Mouse (Mus musculus) liver, embryonic 11.5 days (tissue): ENCODE measurements around the gene Pou2af1. TPM values are rescaled to one million over a fixed set of nuclear protein-coding genes. Genes with fewer than 3 reads are reported as not detected.
A peak's percentile ranks its signal among the peaks of the same experiment; 100 is the strongest.

Experiments
- ATAC-seq: fragments of 200-750 bp; cut with Nextera tagmentation; replicated peaks from 2 replicates; pipeline ENCODE4 v1.8.0; 2017; ENCODE audit warnings: moderate number of reproducible peaks, mild to moderate bottlenecking, moderate TSS enrichment, moderate library complexity; ENCODE audit not compliant: low FRiP score
- DNase-seq: peaks from one replicate; pipeline ENCODE4 v3.0.0-alpha.2; 2017; ENCODE audit warnings: low spot score
- H3K27ac ChIP-seq: fragments of 300-500 bp; sonication (generic); 2 replicates; pipeline ENCODE4 v1.5.1; 2014; ENCODE audit warnings: mild to moderate bottlenecking, low read depth, low read length, control low read depth
- H3K27me3 ChIP-seq: fragments of 300-500 bp; sonication (generic); replicated peaks from 2 replicates; pipeline ENCODE4 v1.6.1; 2014; ENCODE audit warnings: low read length, mixed read lengths; ENCODE audit not compliant: control insufficient read depth, insufficient read depth
- H3K36me3 ChIP-seq: fragments of 300-500 bp; sonication (generic); 2 replicates; pipeline ENCODE4 v1.6.1; 2014; ENCODE audit warnings: mild to moderate bottlenecking, low read length, moderate library complexity, mixed read lengths; ENCODE audit not compliant: control insufficient read depth, insufficient read depth
- H3K4me1 ChIP-seq: fragments of 300-500 bp; sonication (generic); replicated peaks from 2 replicates; pipeline ENCODE4 v1.6.1; 2014; ENCODE audit warnings: low read length, mixed read lengths; ENCODE audit not compliant: control insufficient read depth, insufficient read depth
- H3K4me2 ChIP-seq: fragments of 300-500 bp; sonication (generic); 2 replicates; pipeline ENCODE4 v1.6.1; 2014; ENCODE audit warnings: mild to moderate bottlenecking, control low read depth, moderate library complexity
- H3K4me3 ChIP-seq: fragments of 300-500 bp; sonication (generic); 2 replicates; pipeline ENCODE4 v1.5.1; 2014; ENCODE audit warnings: low read depth, low read length, control low read depth
- H3K9ac ChIP-seq: fragments of 300-500 bp; sonication (generic); 2 replicates; pipeline ENCODE4 v1.6.1; 2014; ENCODE audit warnings: low read depth, low read length, control low read depth
- H3K9me3 ChIP-seq: fragments of 300-500 bp; sonication (generic); 2 replicates; pipeline ENCODE4 v1.6.1; 2016; ENCODE audit warnings: low read length, inconsistent platforms, mixed read lengths; ENCODE audit not compliant: control insufficient read depth
- WGBS: fragments of 180-500 bp; shearing (Covaris S2); extraction: QIAGEN DNeasy Blood & Tissue Kit; methylation state at CpG from one replicate; pipeline ENCODE4 v1.1.7; 2014; 5-methylcytosine and 5-hydroxymethylcytosine counted together
- polyA plus RNA-seq: library from polyadenylated mRNA; unstranded; fragments of >200 nt; fragmentation: Nextera tagmentation; extraction: Ambion mirVana; gene quantifications from 2 replicates; pipeline ENCODE4 v1.2.1, GENCODE M21; 2014

Gene Pou2af1
- polyA plus RNA-seq, 1 experiment from 2014 or later = 0.12 TPM

- Histone ChIP-seq H3K4me2 (no peak overlapping the region), H3K9me3 (no peaks in the 10 kb centered on the region), H3K4me1 (no peaks in the 10 kb centered on the region), H3K27ac (no peak overlapping the region), H3K4me3 (no peak overlapping the region), H3K27me3 (no peaks in the 10 kb centered on the region), H3K36me3 (no peaks in the 10 kb centered on the region), H3K9ac (no peak overlapping the region)
- DNase-seq (no peak), ATAC-seq (no peak)
- 63% methylated on average over 4 of the region's 4 CpGs for WGBS
These were observed 43.4 kb downstream of the Pou2af1 start for GRCm38 (mm10) chr9:51256780-51257502.

GRCm38 (mm10) chr9:51258426-51258825, 44.9 kb downstream of the Pou2af1 start:
- H3K4me1 ChIP-seq = no peaks in the 10 kb centered on the region
- no peak for DNase-seq
- no peak for ATAC-seq
- no peak overlapping the region for H3K4me3 ChIP-seq
- WGBS = 82% methylated on average over 5 of the region's 5 CpGs
- H3K9ac ChIP-seq = no peak overlapping the region
- no peak overlapping the region for H3K27ac ChIP-seq
- no peaks in the 10 kb centered on the region for H3K9me3 ChIP-seq
- no peaks in the 10 kb centered on the region for H3K27me3 ChIP-seq
- no peak overlapping the region for H3K4me2 ChIP-seq
- H3K36me3 ChIP-seq = no peaks in the 10 kb centered on the region

- 77% methylated on average over 5 of the region's 5 CpGs for WGBS
- Histone ChIP-seq H3K36me3 (no peaks in the 10 kb centered on the region), H3K9me3 (no peaks in the 10 kb centered on the region), H3K9ac (no peak overlapping the region), H3K4me2 (no peak overlapping the region), H3K27ac (no peak overlapping the region), H3K4me3 (no peak overlapping the region), H3K4me1 (no peaks in the 10 kb centered on the region), H3K27me3 (no peaks in the 10 kb centered on the region)
- DNase-seq (no peak), ATAC-seq (no peak)
These were observed 55.3 kb downstream of the Pou2af1 start for GRCm38 (mm10) chr9:51268852-51269251.

GRCm38 (mm10) chr9:51271073-51271472, 57.6 kb downstream of the Pou2af1 start:
- Histone ChIP-seq H3K4me2 (no peak overlapping the region), H3K27ac (no peak overlapping the region), H3K27me3 (no peaks in the 10 kb centered on the region), H3K9ac (no peak overlapping the region), H3K9me3 (no peaks in the 10 kb centered on the region), H3K4me1 (peaks cover 5% of the 10 kb centered on the region; the same call in 1 of the 2 replicates), H3K36me3 (no peaks in the 10 kb centered on the region), H3K4me3 (no peak overlapping the region)
- ATAC-seq = no peak
- 77% methylated on average over 8 of the region's 8 CpGs for WGBS
- DNase-seq = no peak

GRCm38 (mm10) chr9:51272102-51272501, 58.6 kb downstream of the Pou2af1 start:
- H3K9me3 ChIP-seq = no peaks in the 10 kb centered on the region
- no peaks in the 10 kb centered on the region for H3K27me3 ChIP-seq
- H3K9ac ChIP-seq = no peak overlapping the region
- 56% methylated on average over 5 of the region's 5 CpGs for WGBS
- no peaks in the 10 kb centered on the region for H3K36me3 ChIP-seq
- H3K4me2 ChIP-seq = no peak overlapping the region
- H3K4me3 ChIP-seq = no peak overlapping the region
- H3K4me1 ChIP-seq = peaks cover 5% of the 10 kb centered on the region; the same call in 1 of the 2 replicates
- H3K27ac ChIP-seq = no peak overlapping the region
- ATAC-seq = no peak
- DNase-seq = no peak

- Histone ChIP-seq H3K4me1 (peaks cover 5% of the 10 kb centered on the region; the same call in 1 of the 2 replicates), H3K4me3 (no peak overlapping the region), H3K9ac (no peak overlapping the region), H3K36me3 (no peaks in the 10 kb centered on the region), H3K4me2 (no peak overlapping the region), H3K27ac (no peak overlapping the region), H3K9me3 (no peaks in the 10 kb centered on the region), H3K27me3 (peaks cover 3% of the 10 kb centered on the region)
- ATAC-seq (no peak), DNase-seq (no peak)
- WGBS = 39% methylated on average over 9 of the region's 9 CpGs
These were observed 60.2 kb downstream of the Pou2af1 start for GRCm38 (mm10) chr9:51273581-51274154.

GRCm38 (mm10) chr9:51274678-51275077, 61.2 kb downstream of the Pou2af1 start:
- H3K27me3 ChIP-seq = peaks cover 13% of the 10 kb centered on the region
- ATAC-seq = no peak
- H3K4me3 ChIP-seq = no peak overlapping the region
- no peaks in the 10 kb centered on the region for H3K9me3 ChIP-seq
- H3K36me3 ChIP-seq = no peaks in the 10 kb centered on the region
- H3K9ac ChIP-seq = no peak overlapping the region
- H3K27ac ChIP-seq = no peak overlapping the region
- 31% methylated on average over 4 of the region's 4 CpGs for WGBS
- H3K4me2 ChIP-seq = peak overlapping the region; percentile 17; the same call in 1 of the 2 replicates
- H3K4me1 ChIP-seq = peaks cover 5% of the 10 kb centered on the region; the same call in 1 of the 2 replicates
- DNase-seq = no peak

- peak overlapping the region; percentile 53 for H3K4me3 ChIP-seq
- peak overlapping the region; percentile 77 for H3K4me2 ChIP-seq
- 22% methylated on average over 13 of the region's 13 CpGs for WGBS
- H3K27ac ChIP-seq = no peak overlapping the region
- 0 out of 2 replicates have a peak, but pooled peaks have one; percentile 19 for ATAC-seq
- H3K9me3 ChIP-seq = no peaks in the 10 kb centered on the region
- H3K27me3 ChIP-seq = peaks cover 21% of the 10 kb centered on the region
- H3K36me3 ChIP-seq = no peaks in the 10 kb centered on the region
- H3K4me1 ChIP-seq = peaks cover 5% of the 10 kb centered on the region; the same call in 1 of the 2 replicates
- H3K9ac ChIP-seq = peak overlapping the region; percentile 31; the same call in 1 of the 2 replicates
- DNase-seq = no peak
These were observed 64.5 kb downstream of the Pou2af1 start for GRCm38 (mm10) chr9:51277834-51278498.
